Mouse (Mus musculus) testis, adult 2 months (tissue): Measurements from ENCODE around the gene Cetn3.

ENCODE experiments used
- CTCF ChIP-seq: fragments of 200-500 bp; IDR thresholded peaks from 2 replicates; pipeline ENCODE4 v1.5.1; 2012; ENCODE audit warnings: low read depth, mild to moderate bottlenecking, inconsistent platforms, low read length, moderate library complexity; ENCODE audit not compliant: control insufficient read depth, insufficient read depth, insufficient replicate concordance
- POLR2A ChIP-seq: fragments of 200-500 bp; IDR thresholded peaks from 2 replicates; pipeline ENCODE4 v1.6.1; 2012; ENCODE audit warnings: low read depth, mild to moderate bottlenecking, inconsistent platforms, low read length, moderate library complexity; ENCODE audit not compliant: control insufficient read depth

DNA sequence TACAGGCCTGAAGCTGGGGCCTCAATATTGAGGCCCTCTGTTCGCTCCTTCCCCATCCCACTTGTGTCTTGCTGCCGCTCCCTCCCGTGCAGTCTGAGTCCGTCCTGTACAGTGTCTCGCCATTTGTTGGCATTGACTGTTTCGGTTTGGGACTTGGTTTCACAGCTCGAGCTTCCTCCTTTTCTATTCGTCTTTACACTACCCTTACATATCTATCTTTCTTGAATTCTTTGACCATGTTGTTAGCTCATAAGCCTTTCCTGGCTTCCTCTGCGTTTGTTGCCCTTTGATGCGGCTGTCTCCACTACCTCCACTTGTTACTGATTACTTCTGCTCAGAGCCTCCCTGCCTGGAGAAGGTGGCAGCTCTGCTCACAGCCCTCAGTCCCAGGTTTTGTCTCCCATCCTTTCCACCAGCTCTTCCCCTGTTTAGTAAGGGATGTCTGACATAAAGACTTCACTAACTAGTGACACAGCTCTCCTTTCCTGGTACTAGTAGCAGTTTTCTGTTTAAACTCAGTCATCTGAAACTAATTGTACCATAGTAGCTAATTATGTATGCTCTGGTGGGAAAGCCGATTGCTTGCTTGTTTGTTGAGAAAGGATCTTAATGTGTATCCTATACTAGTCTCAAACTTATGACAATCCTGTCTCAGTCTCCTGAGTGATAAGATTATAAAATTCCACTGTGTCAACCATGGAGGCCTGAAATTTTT lies 3.0 kb downstream of the Cetn3 start:
- TF ChIP-seq CTCF (no peak), POLR2A (no peak)
